Mouse (Mus musculus) MEL (cell line): Measurements from ENCODE around the gene C2cd4d. TPM values are rescaled to one million over a fixed set of nuclear protein-coding genes. Genes with fewer than 3 reads are reported as not detected.

Experiments
- DNase-seq: peaks from one replicate; pipeline ENCODE4 v3.0.0; 2011; ENCODE audit warnings: low read depth, low spot score
- H3K27ac ChIP-seq: 2 replicates; pipeline ENCODE4 v1.5.1; 2012; ENCODE audit warnings: low read depth, mild to moderate bottlenecking, control low read depth, low read length, moderate library complexity; ENCODE audit not compliant: control insufficient read depth
- H3K27me3 ChIP-seq, 2 experiments: fragments of 150-350 bp in 1 of 2; sonication (generic) in 1 of 2; 2 replicates each; pipeline ENCODE4 v1.6.1; 2012; ENCODE audit warnings: low read length in 2 of 2, mild to moderate bottlenecking in 2 of 2, improper control_type of control experiment in 1 of 2, moderate library complexity in 1 of 2; ENCODE audit not compliant: insufficient read depth in 2 of 2, control insufficient read depth in 1 of 2
- H3K36me3 ChIP-seq, 2 experiments: 2 replicates each; pipeline ENCODE4 v1.6.1; 2012 to 2014; ENCODE audit warnings: low read length in 2 of 2, improper control_type of control experiment in 1 of 2, inconsistent platforms in 1 of 2, mild to moderate bottlenecking in 1 of 2; ENCODE audit not compliant: insufficient read depth in 2 of 2, control insufficient read depth in 1 of 2
- H3K4me1 ChIP-seq, 2 experiments: fragments of 150-350 bp in 1 of 2; sonication (generic) in 1 of 2; 2 replicates each; pipeline ENCODE4 v1.6.1; 2012; ENCODE audit warnings: low read length in 2 of 2, improper control_type of control experiment in 1 of 2, mild to moderate bottlenecking in 1 of 2; ENCODE audit not compliant: insufficient read depth in 2 of 2, control insufficient read depth in 1 of 2
- H3K4me3 ChIP-seq, 2 experiments: fragments of 150-350 bp in 1 of 2; sonication (generic) in 1 of 2; 2 replicates each; pipeline ENCODE4 v1.5.1; 2012; ENCODE audit warnings: low read depth in 2 of 2, low read length in 2 of 2, mild to moderate bottlenecking in 2 of 2, moderate library complexity in 2 of 2, control low read depth in 1 of 2, improper control_type of control experiment in 1 of 2; ENCODE audit not compliant: control insufficient read depth in 1 of 2, insufficient read depth in 1 of 2
- H3K79me2 ChIP-seq: 2 replicates; pipeline ENCODE4 v1.6.1; 2012; ENCODE audit warnings: mild to moderate bottlenecking, low read length, moderate library complexity; ENCODE audit not compliant: control insufficient read depth, poor library complexity, insufficient read depth
- H3K9ac ChIP-seq: 2 replicates; pipeline ENCODE4 v1.6.1; 2012; ENCODE audit warnings: low read depth, mild to moderate bottlenecking, control low read depth, low read length, moderate library complexity; ENCODE audit not compliant: control insufficient read depth, poor library complexity, severe bottlenecking
- H3K9me3 ChIP-seq: fragments of 150-350 bp; sonication (generic); replicated peaks from 2 replicates; pipeline ENCODE4 v1.6.1; 2012; ENCODE audit warnings: mild to moderate bottlenecking, low read length, improper control_type of control experiment, moderate library complexity; ENCODE audit not compliant: insufficient read depth
- BHLHE40 ChIP-seq: IDR thresholded peaks from 2 replicates; pipeline ENCODE4 v1.6.1; 2012; ENCODE audit warnings: low read depth, mild to moderate bottlenecking, inconsistent platforms, low read length, improper control_type of control experiment, borderline replicate concordance
- CHD1 ChIP-seq: IDR thresholded peaks from 2 replicates; pipeline ENCODE4 v1.6.1; 2012; ENCODE audit warnings: low read depth, mild to moderate bottlenecking, inconsistent platforms, low read length, improper control_type of control experiment
- CHD2 ChIP-seq: IDR thresholded peaks from 2 replicates; pipeline ENCODE4 v1.6.1; 2011; ENCODE audit warnings: low read length, improper control_type of control experiment
- CTCF ChIP-seq, 3 experiments: IDR thresholded peaks in 2 of 3; conservative IDR thresholded peaks in 1 of 3; 2 replicates each; pipeline ENCODE4 v1.5.1; 2011 to 2012; ENCODE audit warnings: low read length in 3 of 3, low read depth in 2 of 3, mild to moderate bottlenecking in 2 of 3, improper control_type of control experiment in 1 of 3, inconsistent platforms in 1 of 3, mixed read lengths in 1 of 3, moderate library complexity in 1 of 3; ENCODE audit not compliant: control insufficient read depth in 1 of 3, insufficient read depth in 1 of 3, poor library complexity in 1 of 3, severe bottlenecking in 1 of 3
- E2F4 ChIP-seq: IDR thresholded peaks from 2 replicates; pipeline ENCODE4 v1.6.1; 2011; ENCODE audit warnings: low read depth, low read length, improper control_type of control experiment, borderline replicate concordance
- EP300 ChIP-seq, 2 experiments: IDR thresholded peaks; 2 replicates each; pipeline ENCODE4 v1.6.1; 2011; ENCODE audit warnings: improper control_type of control experiment in 2 of 2, low read length in 2 of 2, low read depth in 1 of 2, mild to moderate bottlenecking in 1 of 2
- ETS1 ChIP-seq: IDR thresholded peaks from 2 replicates; pipeline ENCODE4 v1.6.1; 2012; ENCODE audit warnings: low read depth, mild to moderate bottlenecking, inconsistent platforms, low read length, improper control_type of control experiment, moderate library complexity
- GATA1 ChIP-seq: IDR thresholded peaks from 2 replicates; pipeline ENCODE4 v1.6.1; 2011; ENCODE audit warnings: low read depth, low read length, improper control_type of control experiment
- HCFC1 ChIP-seq: IDR thresholded peaks from 2 replicates; pipeline ENCODE4 v1.6.1; 2012; ENCODE audit warnings: low read depth, mild to moderate bottlenecking, inconsistent platforms, low read length, improper control_type of control experiment, moderate library complexity
- JUND ChIP-seq: IDR thresholded peaks from 2 replicates; pipeline ENCODE4 v1.6.1; 2011; ENCODE audit warnings: low read depth, mild to moderate bottlenecking, improper control_type of control experiment, low read length
- KAT2A ChIP-seq: conservative IDR thresholded peaks from 2 replicates; pipeline ENCODE4 v1.6.1; 2012; ENCODE audit warnings: low read depth, low read length, improper control_type of control experiment, inconsistent platforms
- MAX ChIP-seq: IDR thresholded peaks from 2 replicates; pipeline ENCODE4 v1.6.1; 2011; ENCODE audit warnings: low read length, improper control_type of control experiment
- MEF2A ChIP-seq: IDR thresholded peaks from 2 replicates; pipeline ENCODE4 v1.6.1; 2014; ENCODE audit warnings: low read depth, mild to moderate bottlenecking, inconsistent platforms, low read length, improper control_type of control experiment; ENCODE audit not compliant: poor library complexity, insufficient replicate concordance, severe bottlenecking; ENCODE audit errors: extremely low read depth
- MXI1 ChIP-seq: IDR thresholded peaks from 2 replicates; pipeline ENCODE4 v1.6.1; 2011; ENCODE audit warnings: mild to moderate bottlenecking, low read depth, low read length, improper control_type of control experiment
- MYB ChIP-seq: IDR thresholded peaks from 2 replicates; pipeline ENCODE4 v1.6.1; 2011; ENCODE audit warnings: mild to moderate bottlenecking, low read depth, low read length, improper control_type of control experiment
- NELFE ChIP-seq: IDR thresholded peaks from 2 replicates; pipeline ENCODE4 v1.6.1; 2011; ENCODE audit warnings: low read depth, low read length, improper control_type of control experiment
- POLR2AphosphoS5 ChIP-seq: IDR thresholded peaks from 2 replicates; pipeline ENCODE4 v1.6.1; 2012; ENCODE audit warnings: low read depth, borderline replicate concordance, mild to moderate bottlenecking, inconsistent platforms, low read length, moderate library complexity, mixed read lengths
- RAD21 ChIP-seq: IDR thresholded peaks from 2 replicates; pipeline ENCODE4 v1.6.1; 2011; ENCODE audit warnings: mild to moderate bottlenecking, low read depth, low read length, improper control_type of control experiment
- SIN3A ChIP-seq: IDR thresholded peaks from 2 replicates; pipeline ENCODE4 v1.6.1; 2012; ENCODE audit warnings: low read length, improper control_type of control experiment, inconsistent platforms
- SMC3 ChIP-seq: IDR thresholded peaks from 2 replicates; pipeline ENCODE4 v1.6.1; 2011; ENCODE audit warnings: low read depth, low read length, improper control_type of control experiment
- TCF12 ChIP-seq: IDR thresholded peaks from 2 replicates; pipeline ENCODE4 v1.6.1; 2014; ENCODE audit warnings: low read depth, mild to moderate bottlenecking, inconsistent platforms, low read length, improper control_type of control experiment, moderate library complexity
- UBTF ChIP-seq: IDR thresholded peaks from 2 replicates; pipeline ENCODE4 v1.6.1; 2012; ENCODE audit warnings: low read depth, mild to moderate bottlenecking, inconsistent platforms, low read length, improper control_type of control experiment, moderate library complexity, borderline replicate concordance; ENCODE audit not compliant: insufficient read depth
- USF1 ChIP-seq: IDR thresholded peaks from 2 replicates; pipeline ENCODE4 v1.6.1; 2014; ENCODE audit warnings: low read depth, mild to moderate bottlenecking, inconsistent platforms, low read length, improper control_type of control experiment, moderate library complexity
- USF2 ChIP-seq, 2 experiments: IDR thresholded peaks; 2 replicates each; pipeline ENCODE4 v1.6.1; 2011 to 2012; ENCODE audit warnings: improper control_type of control experiment in 2 of 2, low read length in 2 of 2, borderline replicate concordance in 1 of 2, inconsistent platforms in 1 of 2, low read depth in 1 of 2, mild to moderate bottlenecking in 1 of 2; ENCODE audit not compliant: insufficient read depth in 1 of 2
- ZKSCAN1 ChIP-seq: IDR thresholded peaks from 2 replicates; pipeline ENCODE4 v1.6.1; 2012; ENCODE audit warnings: low read depth, mild to moderate bottlenecking, inconsistent platforms, low read length, improper control_type of control experiment, moderate library complexity
- ZMIZ1 ChIP-seq: IDR thresholded peaks from 2 replicates; pipeline ENCODE4 v1.6.1; 2012; ENCODE audit warnings: low read depth, mild to moderate bottlenecking, inconsistent platforms, low read length, improper control_type of control experiment, moderate library complexity
- ZNF384 ChIP-seq: IDR thresholded peaks from 2 replicates; pipeline ENCODE4 v1.6.1; 2012; ENCODE audit warnings: low read depth, mild to moderate bottlenecking, inconsistent platforms, low read length, improper control_type of control experiment
- polyA plus RNA-seq, 2 experiments: library from polyadenylated mRNA; stranded (reverse) in 1 of 2; unstranded in 1 of 2; fragments of >175 nt in 1 of 2; fragments of >200 nt in 1 of 2; gene quantifications; 2 replicates each; pipeline versions ENCODE4 v1.2.1 to v1.2.4; 2012; ENCODE audit warnings: low replicate concordance in 2 of 2, low read depth in 1 of 2; ENCODE audit not compliant: insufficient read length in 2 of 2, insufficient read depth in 1 of 2, missing spikeins in 1 of 2
- total RNA-seq: library from RNA; depleted of rRNA; stranded (reverse); fragments of 300-350 nt; gene quantifications from 2 replicates; pipeline ENCODE4 v1.2.3, GENCODE M21; 2012

The C2cd4d gene
- total and polyA plus RNA-seq, 3 experiments: not detected

DNA sequence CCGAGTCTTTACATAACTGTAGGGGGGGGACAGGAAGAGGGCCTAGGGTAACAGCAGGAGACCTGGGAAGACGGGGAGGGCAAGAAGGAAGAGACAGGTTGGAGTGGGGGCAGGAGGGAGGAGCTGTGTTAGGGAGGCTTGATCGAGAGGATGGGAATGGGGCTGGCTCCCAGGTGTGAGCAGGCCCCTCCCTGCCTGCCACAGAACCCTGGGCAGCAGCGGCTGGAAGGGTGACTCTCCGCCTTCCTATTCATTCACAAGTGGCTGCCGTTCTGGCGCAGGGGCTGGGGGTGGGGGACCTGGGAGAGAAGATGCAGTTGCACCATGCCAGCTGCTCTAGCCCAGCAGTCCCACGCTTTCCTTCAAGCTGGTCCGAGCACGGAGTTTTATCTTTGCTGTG lies 10.9 kb downstream of the C2cd4d start:
- no peak overlapping the region for H3K9ac ChIP-seq
- DNase-seq: no peak
- H3K79me2 ChIP-seq: no peaks in the 10 kb centered on the region
- no peaks in the 10 kb centered on the region for H3K9me3 ChIP-seq
- no peak overlapping the region for H3K27ac ChIP-seq
- no peak for TF ChIP-seq USF2 (IDR thresholded peaks at IDR 0.05; ENCODE audit: borderline replicate concordance in 1 of 2, insufficient read depth in 1 of 2, low read depth in 1 of 2, low read length in 2 of 2)
- TF ChIP-seq ZMIZ1: no peak
- TF ChIP-seq HCFC1: no peak
- no peak for TF ChIP-seq CHD1
- no peak for TF ChIP-seq UBTF
- TF ChIP-seq SMC3: no peak
- TF ChIP-seq ETS1: no peak
- TF ChIP-seq MAX: no peak
- no peak for TF ChIP-seq TCF12
- no peak for TF ChIP-seq BHLHE40
- TF ChIP-seq USF1: no peak
- no peak for TF ChIP-seq SIN3A
- no peak for TF ChIP-seq ZKSCAN1
- no peak for TF ChIP-seq NELFE
- TF ChIP-seq MXI1: no peak
- TF ChIP-seq MYB: no peak
- no peak for TF ChIP-seq KAT2A
- TF ChIP-seq, all 39 proteins: peak for 0
- Histone ChIP-seq H3K36me3 (peaks cover 0 to 6% of the 10 kb centered on the region in 2 experiments; a peak in 2 of 4 replicates), H3K4me3 (no peak overlapping the region), H3K4me1 (peaks cover 0 to 4% of the 10 kb centered on the region in 2 experiments; a peak in 3 of 4 replicates), H3K27me3 (no peaks in the 10 kb centered on the region)

DNA sequence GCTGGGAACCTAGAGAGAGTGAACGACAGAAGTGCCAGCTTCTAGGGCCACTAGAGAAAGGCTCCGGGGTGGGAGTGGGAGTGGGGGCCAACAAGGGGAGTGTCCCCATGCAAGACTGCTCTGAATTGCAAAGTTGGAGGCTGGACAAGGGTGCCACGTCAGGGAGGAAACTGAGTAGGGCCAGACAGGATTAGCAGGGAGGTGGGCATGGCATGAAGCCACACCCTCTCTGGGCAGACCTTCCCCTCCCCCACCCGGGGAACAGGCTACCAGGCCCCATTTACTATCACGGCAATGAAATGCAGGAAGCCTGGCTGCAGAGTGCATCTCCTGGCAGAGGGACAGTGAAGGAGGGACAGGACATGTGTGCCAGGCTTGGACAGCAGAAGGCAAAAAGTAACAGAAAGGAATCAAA lies 11.4 kb downstream of the C2cd4d start:
- Histone ChIP-seq H3K27ac (no peak overlapping the region), H3K4me1 (peaks cover 0 to 4% of the 10 kb centered on the region in 2 experiments; a peak in 3 of 4 replicates), H3K4me3 (no peak overlapping the region), H3K36me3 (peaks cover 0 to 6% of the 10 kb centered on the region in 2 experiments; a peak in 2 of 4 replicates), H3K9ac (no peak overlapping the region), H3K9me3 (no peaks in the 10 kb centered on the region), H3K79me2 (no peaks in the 10 kb centered on the region), H3K27me3 (no peaks in the 10 kb centered on the region; a peak in 1 of 4 replicates)
- DNase-seq: no peak
- TF ChIP-seq CTCF (IDR thresholded peaks at IDR 0.05 in 2 of 3, conservative IDR thresholded peaks at IDR 0.05 in 1 of 3; ENCODE audit: control insufficient read depth in 1 of 3, insufficient read depth in 1 of 3, low read depth in 2 of 3, low read length in 3 of 3, poor library complexity in 1 of 3, severe bottlenecking in 1 of 3) (no peak), EP300 (IDR thresholded peaks at IDR 0.05; ENCODE audit: low read depth in 1 of 2, low read length in 2 of 2) (no peak), POLR2AphosphoS5 (no peak), BHLHE40 (no peak), ZKSCAN1 (no peak), ETS1 (no peak), E2F4 (no peak), MEF2A (no peak), NELFE (no peak), USF2 (IDR thresholded peaks at IDR 0.05; ENCODE audit: borderline replicate concordance in 1 of 2, insufficient read depth in 1 of 2, low read depth in 1 of 2, low read length in 2 of 2) (no peak), RAD21 (no peak), ZNF384 (no peak), JUND (no peak), CHD2 (no peak), TCF12 (no peak), GATA1 (no peak), ZMIZ1 (no peak)
